Mouse (Mus musculus) intestine, embryonic 14.5 days (tissue): Measurements from ENCODE around the gene Smco1. TPM values are rescaled to one million over a fixed set of nuclear protein-coding genes. Genes with fewer than 3 reads are reported as not detected.
"Not testable (repeated sequence)": the region's sequence is repeated elsewhere in the genome, so short reads cannot be mapped to it uniquely, and the experiment has no call there.

Experiments used
- ATAC-seq: fragments of 200-750 bp; cut with Nextera tagmentation; replicated peaks from 2 replicates; pipeline ENCODE4 v1.8.0; 2017; ENCODE audit warnings: low read depth, moderate number of reproducible peaks, moderate TSS enrichment, moderate library complexity; ENCODE audit not compliant: low FRiP score, low TSS enrichment
- DNase-seq: peaks from one replicate; pipeline ENCODE4 v3.0.0-alpha.2; 2018; ENCODE audit warnings: low spot score
- H3K27ac ChIP-seq: fragments of 300-500 bp; sonication (generic); 2 replicates; pipeline ENCODE4 v1.5.1; 2014; ENCODE audit warnings: low read depth, mild to moderate bottlenecking, control low read depth
- H3K27me3 ChIP-seq: fragments of 300-500 bp; sonication (generic); replicated peaks from 2 replicates; pipeline ENCODE4 v1.6.1; 2014; ENCODE audit warnings: low read length, control low read depth; ENCODE audit not compliant: control insufficient read depth, insufficient read depth
- H3K36me3 ChIP-seq: fragments of 300-500 bp; sonication (generic); 2 replicates; pipeline ENCODE4 v1.6.1; 2014; ENCODE audit warnings: low read length, control low read depth; ENCODE audit not compliant: control insufficient read depth, insufficient read depth
- H3K4me1 ChIP-seq: fragments of 300-500 bp; sonication (generic); replicated peaks from 2 replicates; pipeline ENCODE4 v1.6.1; 2014; ENCODE audit warnings: low read length, control low read depth, mixed read lengths; ENCODE audit not compliant: control insufficient read depth, insufficient read depth
- H3K4me2 ChIP-seq: fragments of 300-500 bp; sonication (generic); 2 replicates; pipeline ENCODE4 v1.6.1; 2014; ENCODE audit warnings: low read length
- H3K4me3 ChIP-seq: fragments of 300-500 bp; sonication (generic); 2 replicates; pipeline ENCODE4 v1.5.1; 2014; ENCODE audit warnings: low read depth, low read length, control low read depth, mixed read lengths
- H3K9ac ChIP-seq: fragments of 300-500 bp; sonication (generic); 2 replicates; pipeline ENCODE4 v1.6.1; 2014; ENCODE audit warnings: mild to moderate bottlenecking, low read length
- H3K9me3 ChIP-seq: fragments of 300-500 bp; sonication (generic); 2 replicates; pipeline ENCODE4 v1.6.1; 2016; ENCODE audit warnings: low read length, control low read depth; ENCODE audit not compliant: control insufficient read depth
- WGBS: fragments of 180-500 bp; shearing (Covaris S2); extraction: QIAGEN DNeasy Blood & Tissue Kit; methylation state at CpG from one replicate; pipeline ENCODE4 v1.1.7; 2014; 5-methylcytosine and 5-hydroxymethylcytosine counted together
- polyA plus RNA-seq: library from polyadenylated mRNA; unstranded; fragments of >200 nt; fragmentation: Nextera tagmentation; extraction: Ambion mirVana; gene quantifications from 2 replicates; pipeline ENCODE4 v1.2.1, GENCODE M21; 2014

The Smco1 gene
- not detected in 2 replicates for polyA plus RNA-seq

DNA sequence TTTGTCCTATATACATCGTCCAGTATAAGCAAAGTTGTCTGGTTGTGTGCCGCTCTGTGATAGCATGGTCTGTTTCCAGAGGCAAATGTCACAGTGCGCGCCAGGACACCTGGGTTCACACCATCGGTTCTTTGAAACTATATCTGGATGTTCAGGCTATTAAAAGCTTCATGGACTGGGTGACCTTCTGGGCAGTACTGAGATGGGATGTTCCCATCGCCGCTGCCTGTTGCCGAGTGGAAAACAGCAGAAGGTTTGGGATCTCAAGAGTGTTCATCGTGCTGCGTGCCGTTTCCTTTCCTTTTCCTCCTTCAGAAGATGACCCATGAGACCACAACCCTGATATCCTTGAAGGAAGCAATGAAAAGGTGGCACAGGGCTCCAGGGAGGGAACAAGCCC is at the start of gene Smco1:
TSS of gene Smco1 (plus strand) at position 178 of the 400 bp plus-strand sequence.
- Histone ChIP-seq H3K27ac (no peak within 1 kb of the TSS), H3K9me3 (no peaks in the 10 kb centered on the region), H3K27me3 (no peaks in the 10 kb centered on the region), H3K4me3 (no peak within 1 kb of the TSS), H3K4me2 (no peak within 1 kb of the TSS), H3K9ac (no peak within 1 kb of the TSS), H3K36me3 (no peaks in the 10 kb centered on the region), H3K4me1 (no peaks in the 10 kb centered on the region)
- no peak for DNase-seq
- ATAC-seq: no peak
- WGBS: 83% methylated on average over 11 of the region's 11 CpGs

GRCm38 (mm10) chr16:32221803-32222202 is 49.5 kb upstream of the Smco1 start:
- H3K27me3 ChIP-seq: no peaks in the 10 kb centered on the region
- no peak overlapping the region for H3K4me2 ChIP-seq
- no peaks in the 10 kb centered on the region for H3K9me3 ChIP-seq
- H3K36me3 ChIP-seq: no peaks in the 10 kb centered on the region
- H3K4me1 ChIP-seq: no peaks in the 10 kb centered on the region
- H3K4me3 ChIP-seq: no peak overlapping the region
- DNase-seq (no peak), ATAC-seq (no peak)
- H3K9ac ChIP-seq: no peak overlapping the region
- no peak overlapping the region for H3K27ac ChIP-seq
- 86% methylated on average over 4 of the region's 4 CpGs for WGBS

GRCm38 (mm10) chr16:32222399-32222798 is 48.9 kb upstream of the Smco1 start:
- no peaks in the 10 kb centered on the region for H3K27me3 ChIP-seq
- ATAC-seq (no peak), DNase-seq (no peak)
- no peaks in the 10 kb centered on the region for H3K9me3 ChIP-seq
- H3K4me1 ChIP-seq: no peaks in the 10 kb centered on the region
- no peak overlapping the region for H3K9ac ChIP-seq
- H3K4me2 ChIP-seq: no peak overlapping the region
- H3K4me3 ChIP-seq: no peak overlapping the region
- no peak overlapping the region for H3K27ac ChIP-seq
- H3K36me3 ChIP-seq: no peaks in the 10 kb centered on the region

DNA sequence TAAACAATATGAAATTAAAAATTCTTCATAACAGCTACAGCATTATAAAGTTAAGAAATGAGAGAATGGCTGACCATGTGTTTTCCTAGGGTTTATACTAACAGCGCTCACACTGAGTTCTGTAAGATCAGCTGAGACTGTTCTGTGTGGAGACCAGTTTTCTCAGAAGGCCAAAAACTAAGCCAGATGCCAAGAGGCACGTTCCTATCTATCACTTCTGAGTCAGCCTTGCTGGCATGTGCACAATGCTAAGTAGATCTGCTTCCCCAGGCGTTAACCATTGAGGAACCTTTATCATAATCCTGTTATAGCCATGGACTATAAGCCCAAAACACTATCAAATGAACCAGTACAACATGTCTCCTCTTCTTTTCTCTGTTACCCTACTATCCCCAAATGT is 39.2 kb upstream of the Smco1 start:
- WGBS: 87% methylated on average over 3 of the region's 3 CpGs
- not testable (repeated sequence) for DNase-seq, H3K27ac ChIP-seq

GRCm38 (mm10) chr16:32237930-32238680 is 33.2 kb upstream of the Smco1 start:
- DNase-seq (no peak), ATAC-seq (no peak)
- Histone ChIP-seq H3K9ac (no peak overlapping the region), H3K27ac (no peak overlapping the region), H3K4me2 (no peak overlapping the region), H3K36me3 (peaks cover 35% of the 10 kb centered on the region), H3K4me3 (no peak overlapping the region), H3K27me3 (no peaks in the 10 kb centered on the region), H3K4me1 (no peaks in the 10 kb centered on the region), H3K9me3 (no peaks in the 10 kb centered on the region)
- WGBS: 91% methylated on average over 19 of the region's 19 CpGs

More for the DNA sequence above, 39.2 kb upstream of the Smco1 start:
- H3K27me3 ChIP-seq, H3K4me3 ChIP-seq, H3K4me2 ChIP-seq, H3K4me1 ChIP-seq, H3K9me3 ChIP-seq, H3K9ac ChIP-seq, ATAC-seq: not testable (repeated sequence)
- peaks cover 40% of the 10 kb centered on the region for H3K36me3 ChIP-seq

DNA sequence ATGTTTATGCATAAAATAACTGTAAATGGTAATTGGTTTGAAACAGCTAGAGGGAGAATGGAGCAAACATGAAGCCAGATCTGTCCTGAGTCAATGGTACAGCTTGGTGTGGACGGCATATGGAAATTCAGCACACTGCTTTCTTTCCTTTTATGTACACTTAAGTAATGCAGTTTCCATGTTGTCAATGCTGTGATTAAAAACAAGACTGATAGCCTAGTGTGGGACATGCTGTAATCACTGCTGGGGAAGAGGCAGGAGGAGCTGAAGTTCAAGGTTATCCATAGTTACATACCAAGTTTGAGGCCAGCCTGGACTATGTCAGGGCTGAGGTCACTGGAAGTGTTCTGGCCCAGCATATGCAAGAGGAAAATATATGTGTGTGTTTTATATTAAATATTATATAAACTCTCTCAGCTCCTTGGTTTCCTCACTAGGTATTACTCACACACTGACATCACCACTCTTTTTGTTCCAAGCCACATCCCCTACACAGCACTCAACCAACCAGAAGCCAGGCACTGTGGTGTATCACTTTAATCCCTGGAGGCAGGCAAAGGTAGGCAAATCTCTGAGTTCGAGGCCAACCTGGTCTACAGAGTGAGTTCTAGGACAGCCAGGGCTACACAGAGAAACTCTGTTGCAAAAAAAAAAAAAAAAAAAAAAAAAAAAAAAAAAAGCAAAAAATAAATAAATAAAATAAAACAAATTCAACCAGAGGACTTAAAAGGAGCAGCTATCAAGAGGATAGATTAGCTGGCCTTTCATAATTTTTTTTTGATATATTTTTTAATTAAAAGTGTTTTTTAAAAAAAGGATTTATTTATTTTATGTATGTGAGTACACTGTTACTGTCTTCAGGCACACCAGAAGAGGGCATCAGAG is 31.6 kb upstream of the Smco1 start:
- peaks cover under 1% of the 10 kb centered on the region; the same call in 1 of the 2 replicates for H3K4me1 ChIP-seq
- no peak overlapping the region for H3K4me3 ChIP-seq
- H3K27me3 ChIP-seq: no peaks in the 10 kb centered on the region
- ATAC-seq: no peak
- H3K9me3 ChIP-seq: no peaks in the 10 kb centered on the region
- H3K4me2 ChIP-seq: no peak overlapping the region
- 91% methylated on average over 2 of the region's 2 CpGs for WGBS
- H3K27ac ChIP-seq: no peak overlapping the region
- no peak for DNase-seq
- no peak overlapping the region for H3K9ac ChIP-seq
- peaks cover 21% of the 10 kb centered on the region for H3K36me3 ChIP-seq

DNA sequence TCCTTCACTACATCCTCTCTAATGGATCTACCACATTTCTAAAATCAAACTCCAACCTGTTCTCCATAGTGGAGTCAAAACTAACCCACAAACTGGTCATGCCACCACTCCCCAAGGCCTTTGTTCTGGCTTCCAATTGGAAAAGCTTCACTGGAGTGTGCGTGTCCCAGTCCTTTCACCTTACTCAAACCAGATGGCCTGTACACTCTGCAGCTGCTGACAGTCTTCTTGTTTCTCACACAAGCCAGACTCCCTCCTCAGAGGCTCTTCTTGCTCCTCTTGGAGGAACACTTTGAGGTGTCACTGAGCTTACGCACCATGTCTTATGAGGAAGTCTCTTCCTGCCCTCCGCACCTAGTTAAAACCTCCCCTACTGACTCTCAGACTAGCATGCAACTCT is 27.4 kb upstream of the Smco1 start:
- DNase-seq: no peak
- WGBS: 91% methylated on average over 3 of the region's 3 CpGs
- H3K9ac ChIP-seq: no peak overlapping the region
- peaks cover 16% of the 10 kb centered on the region for H3K4me1 ChIP-seq
- no peaks in the 10 kb centered on the region for H3K9me3 ChIP-seq
- H3K4me3 ChIP-seq: no peak overlapping the region
- H3K27ac ChIP-seq: no peak overlapping the region
- no peak for ATAC-seq
- H3K27me3 ChIP-seq: no peaks in the 10 kb centered on the region
- no peaks in the 10 kb centered on the region for H3K36me3 ChIP-seq
- no peak overlapping the region for H3K4me2 ChIP-seq

DNA sequence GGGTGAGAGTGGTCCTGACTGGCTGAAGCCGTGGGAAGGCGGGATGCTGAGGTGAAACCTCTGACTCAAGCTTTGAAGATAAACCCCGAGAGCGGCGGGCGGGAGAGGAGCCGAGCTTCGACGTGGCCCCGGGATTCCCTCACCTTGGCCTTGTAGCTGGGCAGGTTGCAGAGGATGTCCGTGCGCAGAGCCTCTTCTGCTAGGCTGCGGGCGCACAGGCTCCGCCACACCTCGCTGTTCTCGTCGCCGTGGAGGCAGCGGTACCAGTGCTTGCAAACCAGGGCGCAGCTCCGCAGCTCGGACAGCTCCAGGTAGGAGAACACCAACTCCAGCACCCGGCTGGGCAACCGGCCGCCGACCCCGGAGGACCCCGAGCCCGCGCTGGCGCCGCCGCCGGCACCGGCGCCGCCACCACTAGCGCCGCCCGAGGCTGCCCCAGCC is 24.9 kb upstream of the Smco1 start:
- peaks cover 16% of the 10 kb centered on the region for H3K4me1 ChIP-seq
- H3K27me3 ChIP-seq: no peaks in the 10 kb centered on the region
- DNase-seq (peak; percentile 84), ATAC-seq (peak; percentile 67)
- peak overlapping the region; percentile 96 for H3K4me3 ChIP-seq
- H3K9me3 ChIP-seq: no peaks in the 10 kb centered on the region
- WGBS: under 1% methylated on average over 38 of the region's 41 CpGs
- peak overlapping the region; percentile 72 for H3K4me2 ChIP-seq
- H3K36me3 ChIP-seq: no peaks in the 10 kb centered on the region
- peak overlapping the region; percentile 84 for H3K27ac ChIP-seq
- H3K9ac ChIP-seq: peak overlapping the region; percentile 82
